Mouse (Mus musculus) spleen, adult 2 months (tissue): ENCODE results near the gene Gm20517. TPM values are rescaled to one million over a fixed set of nuclear protein-coding genes. Genes with fewer than 3 reads are reported as not detected.

Source experiments
- DNase-seq, 2 experiments: peaks; one replicate each; pipeline versions ENCODE4 v3.0.0 to v3.0.0-alpha.2; 2012 to 2021; ENCODE audit warnings: low spot score in 2 of 2, low read depth in 1 of 2
- H3K27ac ChIP-seq: fragments of 200-500 bp; 2 replicates; pipeline ENCODE4 v1.5.1; 2012; ENCODE audit warnings: low read length, inconsistent platforms; ENCODE audit not compliant: insufficient read depth
- H3K27me3 ChIP-seq: fragments of 200-500 bp; 2 replicates; pipeline ENCODE4 v1.6.1; 2012; ENCODE audit warnings: mild to moderate bottlenecking, moderate library complexity, low read length, inconsistent platforms; ENCODE audit not compliant: control insufficient read depth, insufficient read depth
- H3K36me3 ChIP-seq: fragments of 200-500 bp; 2 replicates; pipeline ENCODE4 v1.6.1; 2012; ENCODE audit warnings: mild to moderate bottlenecking, low read length, inconsistent platforms; ENCODE audit not compliant: control insufficient read depth, insufficient read depth
- H3K4me1 ChIP-seq: fragments of 200-500 bp; 2 replicates; pipeline ENCODE4 v1.6.1; 2011; ENCODE audit warnings: inconsistent platforms; ENCODE audit not compliant: control insufficient read depth, insufficient read depth, insufficient read length
- H3K4me3 ChIP-seq: fragments of 200-500 bp; 2 replicates; pipeline ENCODE4 v1.5.1; 2011; ENCODE audit warnings: mild to moderate bottlenecking, inconsistent platforms; ENCODE audit not compliant: insufficient read depth, insufficient read length; ENCODE audit errors: extremely low read depth
- CTCF ChIP-seq: fragments of 200-500 bp; IDR thresholded peaks from 2 replicates; pipeline ENCODE4 v1.5.1; 2011; ENCODE audit warnings: mild to moderate bottlenecking, inconsistent platforms; ENCODE audit not compliant: insufficient read depth, insufficient read length, insufficient replicate concordance; ENCODE audit errors: extremely low read depth
- POLR2A ChIP-seq: fragments of 200-500 bp; IDR thresholded peaks from 2 replicates; pipeline ENCODE4 v1.6.1; 2011; ENCODE audit warnings: low read depth, low read length, inconsistent platforms
- WGBS: fragments of 180-500 bp; shearing (Covaris S2); methylation state at CpG from one replicate; pipeline ENCODE4 v1.1.7; 2018; 5-methylcytosine and 5-hydroxymethylcytosine counted together
- polyA plus RNA-seq: library from polyadenylated mRNA; depleted of rRNA; stranded (reverse); fragments of >200 nt; gene quantifications from 2 replicates; pipeline ENCODE4 v1.2.3, GENCODE M21; 2012

The Gm20517 gene
- polyA plus RNA-seq, 1 experiment: 0.39 TPM

DNA sequence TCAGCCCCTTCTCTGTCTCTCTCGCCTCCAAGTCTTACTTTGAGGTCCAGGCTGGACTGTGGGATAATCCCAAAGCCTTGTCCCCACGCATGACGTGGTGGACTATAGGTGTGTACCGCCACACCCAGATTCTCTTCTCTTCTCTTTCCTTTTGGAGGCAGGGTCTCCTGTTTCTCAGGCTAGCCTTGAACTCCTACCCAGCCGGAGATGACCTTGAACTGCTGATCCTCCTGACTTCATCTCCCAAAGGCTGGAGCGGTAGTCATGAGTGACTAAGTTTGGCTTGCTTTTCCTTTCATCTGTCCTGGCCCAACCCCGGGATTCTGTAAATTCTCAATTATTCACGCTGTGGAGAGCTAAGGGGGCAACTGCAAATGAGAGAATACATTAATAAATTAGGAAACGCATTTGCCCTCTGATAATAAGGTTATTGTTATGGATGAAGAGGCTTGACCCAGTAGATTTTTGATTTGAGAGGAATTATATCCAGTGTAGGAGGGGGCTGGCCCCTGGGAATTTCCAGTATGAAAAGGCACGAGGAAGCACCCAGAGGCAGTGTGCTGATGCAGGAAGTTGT lies 42.4 kb upstream of the Gm20517 start:
- Histone ChIP-seq H3K4me3 (no peak overlapping the region), H3K27ac (no peak overlapping the region), H3K27me3 (no peaks in the 10 kb centered on the region), H3K4me1 (no peaks in the 10 kb centered on the region; the same call in 1 of the 2 replicates), H3K36me3 (peaks cover 8% of the 10 kb centered on the region)
- 89% methylated on average over 10 of the region's 10 CpGs for WGBS
- DNase-seq: no peak
- TF ChIP-seq CTCF: no peak
- no peak for TF ChIP-seq POLR2A

DNA sequence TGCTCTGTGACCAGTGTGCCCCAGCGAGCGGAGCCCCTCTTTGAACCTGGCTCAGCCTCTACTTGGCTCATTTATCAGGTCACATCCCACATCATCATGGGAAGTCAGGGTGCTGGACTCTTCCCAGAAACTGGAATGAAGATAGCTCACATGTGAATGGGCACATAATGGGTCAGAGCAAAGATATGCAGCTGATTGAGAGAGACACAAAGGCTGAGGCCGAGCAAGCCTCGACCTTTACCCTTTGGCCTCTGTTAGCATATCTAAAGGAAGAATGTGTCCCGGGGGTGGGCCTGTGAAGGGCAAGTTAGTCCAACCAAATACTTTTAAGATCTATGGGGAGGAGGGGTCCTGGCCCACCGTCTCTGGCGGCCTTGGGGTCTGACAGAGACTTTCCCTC lies 39.8 kb upstream of the Gm20517 start:
- H3K27ac ChIP-seq: no peak overlapping the region
- no peaks in the 10 kb centered on the region for H3K27me3 ChIP-seq
- no peak for DNase-seq
- WGBS: 93% methylated on average over 7 of the region's 7 CpGs
- no peak overlapping the region for H3K4me3 ChIP-seq
- peaks cover 6% of the 10 kb centered on the region; the same call in 1 of the 2 replicates for H3K36me3 ChIP-seq
- TF ChIP-seq POLR2A: no peak
- TF ChIP-seq CTCF: no peak
- no peaks in the 10 kb centered on the region for H3K4me1 ChIP-seq

DNA sequence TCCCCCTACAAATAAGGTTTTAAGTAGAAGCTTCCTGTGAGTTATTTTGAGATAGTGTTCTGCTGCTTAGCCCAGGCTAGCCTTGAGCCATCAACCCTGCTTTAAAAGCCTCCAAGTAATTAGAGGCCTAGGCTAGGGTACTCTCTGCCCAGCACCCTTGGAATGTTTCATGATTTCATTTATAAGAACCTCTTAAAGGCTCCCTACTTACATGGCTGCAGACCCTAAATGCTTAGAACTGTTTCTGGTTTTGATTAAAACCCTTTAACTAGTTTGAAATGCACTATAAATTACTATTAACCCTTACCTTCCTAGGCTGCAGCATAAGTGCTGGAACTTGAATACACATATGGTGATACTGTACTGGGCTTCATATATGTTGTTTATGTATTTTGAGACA lies 39.0 kb upstream of the Gm20517 start:
- peaks cover 10% of the 10 kb centered on the region for H3K36me3 ChIP-seq
- no peak overlapping the region for H3K27ac ChIP-seq
- no peak for TF ChIP-seq POLR2A
- no peak for TF ChIP-seq CTCF
- DNase-seq: no peak
- no peak overlapping the region for H3K4me3 ChIP-seq
- H3K4me1 ChIP-seq: no peaks in the 10 kb centered on the region
- no peaks in the 10 kb centered on the region for H3K27me3 ChIP-seq

DNA sequence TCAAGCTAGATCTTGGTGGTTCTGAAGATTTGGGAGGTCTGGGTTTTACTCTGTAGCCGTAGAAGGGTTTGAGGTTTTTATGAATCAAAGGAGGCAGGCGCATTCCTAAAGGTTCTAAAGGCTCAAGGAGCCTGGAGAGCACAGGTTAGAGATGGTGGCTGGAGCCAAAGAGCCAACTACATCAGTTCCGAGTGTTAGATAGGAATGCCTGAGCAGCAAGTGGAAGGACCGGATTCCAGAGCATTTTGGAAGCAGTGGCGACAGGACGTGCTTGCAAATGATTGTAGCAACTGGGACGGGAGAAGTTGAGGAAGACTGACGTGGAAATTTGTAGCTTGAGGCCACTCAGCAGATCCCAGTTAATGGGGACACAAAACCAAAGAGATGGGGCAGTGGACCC lies 37.4 kb upstream of the Gm20517 start:
- no peaks in the 10 kb centered on the region for H3K27me3 ChIP-seq
- H3K4me3 ChIP-seq: no peak overlapping the region
- DNase-seq: no peak
- WGBS: 96% methylated on average over 8 of the region's 8 CpGs
- H3K36me3 ChIP-seq: peaks cover 20% of the 10 kb centered on the region
- H3K27ac ChIP-seq: no peak overlapping the region
- no peak for TF ChIP-seq POLR2A
- no peak for TF ChIP-seq CTCF
- no peaks in the 10 kb centered on the region for H3K4me1 ChIP-seq

DNA sequence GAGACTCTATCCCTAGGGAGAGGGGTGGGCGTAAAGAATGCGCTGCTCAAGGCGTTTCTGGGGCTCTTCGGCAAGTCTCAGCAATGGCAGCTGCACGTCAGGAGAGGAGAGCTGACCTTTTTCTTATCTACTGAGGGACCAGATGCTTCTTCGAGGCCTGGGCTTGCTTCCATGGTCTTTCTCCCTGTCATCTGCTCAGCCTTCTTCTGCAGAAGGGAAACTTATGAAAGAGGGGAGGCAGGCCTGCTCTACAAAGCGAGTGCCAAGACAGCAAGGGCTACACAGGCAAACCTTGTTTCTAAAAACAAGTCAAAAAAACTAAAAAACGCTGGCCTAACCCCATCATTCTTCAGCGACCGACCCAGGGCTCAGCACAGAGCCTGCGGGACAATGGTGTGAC lies 36.6 kb upstream of the Gm20517 start:
- no peak for DNase-seq
- Histone ChIP-seq H3K36me3 (peaks cover 21% of the 10 kb centered on the region), H3K4me1 (no peaks in the 10 kb centered on the region), H3K27me3 (no peaks in the 10 kb centered on the region), H3K4me3 (no peak overlapping the region), H3K27ac (no peak overlapping the region)
- 86% methylated on average over 11 of the region's 11 CpGs for WGBS
- no peak for TF ChIP-seq POLR2A
- TF ChIP-seq CTCF: no peak

DNA sequence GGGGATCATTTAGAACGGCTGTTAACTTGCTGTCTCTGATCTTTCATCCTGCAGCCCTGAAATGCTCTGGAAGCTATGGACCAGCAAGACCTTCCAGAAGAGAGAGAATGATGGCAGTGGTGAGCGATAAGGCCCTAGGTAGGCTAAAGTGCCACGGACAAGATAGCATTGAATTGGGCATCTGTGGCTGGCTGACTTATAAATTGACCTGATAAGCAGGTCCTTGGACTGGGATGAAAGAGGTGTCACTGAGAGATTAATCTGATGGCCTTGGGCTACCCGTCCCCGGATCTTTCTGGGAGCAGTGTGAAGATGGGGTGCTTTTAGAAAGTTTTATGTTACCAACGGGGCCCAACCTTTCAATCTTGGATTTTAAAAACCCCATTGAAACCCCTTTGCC lies 32.7 kb upstream of the Gm20517 start:
- Histone ChIP-seq H3K27ac (no peak overlapping the region), H3K36me3 (peaks cover 23% of the 10 kb centered on the region), H3K4me1 (no peaks in the 10 kb centered on the region), H3K4me3 (no peak overlapping the region), H3K27me3 (no peaks in the 10 kb centered on the region)
- DNase-seq: no peak
- TF ChIP-seq POLR2A: no peak
- no peak for TF ChIP-seq CTCF
- WGBS: 84% methylated on average over 6 of the region's 6 CpGs

DNA sequence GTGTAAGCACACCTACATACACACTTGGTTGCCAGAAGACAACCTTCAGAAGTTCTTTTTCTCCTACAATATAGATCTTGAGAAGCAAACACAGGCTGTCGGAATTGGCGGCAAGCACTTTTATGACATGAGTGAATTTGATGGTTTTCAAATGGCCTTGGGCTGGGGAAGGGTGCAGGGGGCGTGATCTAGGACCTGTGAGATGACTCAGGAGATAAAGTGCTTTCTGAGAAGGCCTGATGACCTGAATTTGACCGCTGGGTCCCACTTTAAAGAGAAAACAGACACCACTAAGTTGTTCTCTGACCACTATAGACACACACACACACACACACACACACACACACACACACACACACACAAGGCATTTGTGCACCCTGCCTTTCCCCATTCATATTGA lies 30.4 kb upstream of the Gm20517 start:
- no peak overlapping the region for H3K4me3 ChIP-seq
- no peaks in the 10 kb centered on the region for H3K4me1 ChIP-seq
- H3K27ac ChIP-seq: no peak overlapping the region
- TF ChIP-seq CTCF: no peak
- TF ChIP-seq POLR2A: no peak
- H3K27me3 ChIP-seq: no peaks in the 10 kb centered on the region
- DNase-seq: no peak
- H3K36me3 ChIP-seq: peaks cover 24% of the 10 kb centered on the region
- WGBS: 97% methylated on average over 4 of the region's 4 CpGs
